Mouse (Mus musculus) midbrain, embryonic 12.5 days (tissue): ENCODE results near the gene Wwc1. TPM values are rescaled to one million over a fixed set of nuclear protein-coding genes. Genes with fewer than 3 reads are reported as not detected.
A peak's percentile ranks its signal among the peaks of the same experiment; 100 is the strongest.

Experiments used
- ATAC-seq: fragments of 200-750 bp; cut with Nextera tagmentation; 2 replicates; pipeline ENCODE4 v1.8.0; 2017; ENCODE audit warnings: low read depth, moderate TSS enrichment, moderate library complexity; ENCODE audit not compliant: low FRiP score
- H3K27ac ChIP-seq: fragments of 300-500 bp; sonication (generic); replicated peaks from 2 replicates; pipeline ENCODE4 v1.5.1; 2016; ENCODE audit warnings: mild to moderate bottlenecking
- H3K27me3 ChIP-seq: fragments of 300-500 bp; sonication (generic); 2 replicates; pipeline ENCODE4 v1.6.1; 2016; ENCODE audit warnings: mild to moderate bottlenecking
- H3K36me3 ChIP-seq: fragments of 300-500 bp; sonication (generic); 2 replicates; pipeline ENCODE4 v1.6.1; 2016
- H3K4me1 ChIP-seq: fragments of 300-500 bp; sonication (generic); 2 replicates; pipeline ENCODE4 v1.6.1; 2016
- H3K4me2 ChIP-seq: fragments of 300-500 bp; sonication (generic); replicated peaks from 2 replicates; pipeline ENCODE4 v1.6.1; 2016; ENCODE audit warnings: mild to moderate bottlenecking, moderate library complexity
- H3K4me3 ChIP-seq: fragments of 300-500 bp; sonication (generic); 2 replicates; pipeline ENCODE4 v1.5.1; 2016; ENCODE audit warnings: mild to moderate bottlenecking
- H3K9ac ChIP-seq: fragments of 300-500 bp; sonication (generic); replicated peaks from 2 replicates; pipeline ENCODE4 v1.6.1; 2016; ENCODE audit warnings: mild to moderate bottlenecking, moderate library complexity
- H3K9me3 ChIP-seq: fragments of 300-500 bp; sonication (generic); 2 replicates; pipeline ENCODE4 v1.6.1; 2016; ENCODE audit warnings: mild to moderate bottlenecking
- WGBS: fragments of 180-500 bp; shearing (Covaris S2); methylation state at CpG from one replicate; pipeline ENCODE4 v1.1.7; 2016; 5-methylcytosine and 5-hydroxymethylcytosine counted together
- polyA plus RNA-seq: library from polyadenylated mRNA; unstranded; fragments of >200 nt; fragmentation: Nextera tagmentation; extraction: Ambion mirVana; gene quantifications from 2 replicates; pipeline ENCODE4 v1.2.1, GENCODE M21; 2016

The Wwc1 gene
- 7.4 and 8.3 TPM in 2 replicates for polyA plus RNA-seq

- H3K36me3 ChIP-seq: no peaks in the 10 kb centered on the region
- H3K27ac ChIP-seq: 0 out of 2 replicates have a peak within 1 kb of the TSS, but pooled peaks have one; percentile 10
- H3K4me2 ChIP-seq: peak within 1 kb of the TSS; percentile 90
- ATAC-seq: peak; percentile 80
- H3K4me3 ChIP-seq: peak within 1 kb of the TSS; percentile 85
- H3K9me3 ChIP-seq: no peaks in the 10 kb centered on the region
- H3K9ac ChIP-seq: peak within 1 kb of the TSS; percentile 90
- WGBS: under 1% methylated on average over 46 of the region's 47 CpGs
- peaks cover 48% of the 10 kb centered on the region for H3K27me3 ChIP-seq
- peaks cover 40% of the 10 kb centered on the region for H3K4me1 ChIP-seq
Measured at GRCm38 (mm10) chr11:35980411-35980917, at the start of gene Wwc1. Gene Wwc1 (minus strand): TSS chr11:35980527.

DNA sequence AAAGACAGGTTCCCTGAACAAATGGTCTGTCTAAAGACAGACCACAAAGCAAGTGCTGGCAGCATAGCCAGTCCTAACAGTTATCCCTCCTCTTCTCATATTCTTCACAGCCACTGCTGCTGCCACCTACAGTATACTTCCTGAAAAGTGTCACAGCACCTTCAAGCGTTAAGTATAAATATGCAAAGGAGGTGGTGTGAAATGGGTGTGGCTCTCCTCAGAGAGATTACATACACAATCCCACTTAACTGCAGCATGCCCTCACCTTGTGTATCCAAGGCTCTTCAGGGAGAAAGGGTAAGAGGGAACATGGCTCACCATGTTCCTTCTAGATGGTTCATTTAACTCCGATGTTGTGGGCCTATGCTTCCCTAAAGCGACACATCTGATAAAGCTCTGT, 39.7 kb upstream of the Wwc1 start:
- no peak overlapping the region for H3K9ac ChIP-seq
- no peak overlapping the region for H3K4me3 ChIP-seq
- no peaks in the 10 kb centered on the region for H3K27me3 ChIP-seq
- H3K27ac ChIP-seq: no peak overlapping the region
- no peaks in the 10 kb centered on the region for H3K4me1 ChIP-seq
- no peak overlapping the region for H3K4me2 ChIP-seq
- no peak for ATAC-seq
- peaks cover 29% of the 10 kb centered on the region for H3K36me3 ChIP-seq
- WGBS: 71% methylated on average over 3 of the region's 3 CpGs
- H3K9me3 ChIP-seq: no peaks in the 10 kb centered on the region

DNA sequence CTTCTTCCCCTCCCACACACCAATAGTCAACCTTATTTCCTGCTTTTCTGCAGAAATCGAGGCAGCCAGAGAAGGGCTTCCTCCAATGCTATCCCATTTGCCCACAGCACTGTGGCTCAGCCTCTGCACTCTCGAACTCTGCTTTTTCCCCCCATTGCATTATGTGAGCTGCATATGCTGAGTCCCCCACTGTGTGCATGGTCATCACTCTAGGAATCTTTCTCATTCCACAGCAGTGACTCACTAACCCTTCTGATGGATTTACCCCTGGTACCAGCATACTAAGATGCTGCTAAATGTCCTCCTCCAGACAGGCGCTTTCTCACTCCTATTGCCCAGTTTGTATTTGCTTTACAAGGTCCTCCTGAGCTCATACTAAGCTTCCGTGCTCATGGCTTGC, 32.9 kb upstream of the Wwc1 start:
- no peak overlapping the region for H3K4me2 ChIP-seq
- 85% methylated on average over 4 of the region's 4 CpGs for WGBS
- H3K4me3 ChIP-seq: no peak overlapping the region
- no peaks in the 10 kb centered on the region; the same call in 1 of the 2 replicates for H3K27me3 ChIP-seq
- H3K4me1 ChIP-seq: no peaks in the 10 kb centered on the region
- no peak overlapping the region for H3K9ac ChIP-seq
- H3K36me3 ChIP-seq: peaks cover 11% of the 10 kb centered on the region
- no peaks in the 10 kb centered on the region for H3K9me3 ChIP-seq
- no peak for ATAC-seq
- no peak overlapping the region for H3K27ac ChIP-seq

GRCm38 (mm10) chr11:36009281-36010208, 29.2 kb upstream of the Wwc1 start:
- Histone ChIP-seq H3K27me3 (peaks cover 3% of the 10 kb centered on the region), H3K27ac (no peak overlapping the region; the same call in 1 of the 2 replicates), H3K9ac (no peak overlapping the region), H3K4me1 (no peaks in the 10 kb centered on the region), H3K9me3 (no peaks in the 10 kb centered on the region), H3K36me3 (peaks cover 13% of the 10 kb centered on the region), H3K4me3 (no peak overlapping the region), H3K4me2 (no peak overlapping the region)
- peak; percentile 52; the same call in 1 of the 2 replicates for ATAC-seq
- WGBS: 66% methylated on average over 11 of the region's 11 CpGs

DNA sequence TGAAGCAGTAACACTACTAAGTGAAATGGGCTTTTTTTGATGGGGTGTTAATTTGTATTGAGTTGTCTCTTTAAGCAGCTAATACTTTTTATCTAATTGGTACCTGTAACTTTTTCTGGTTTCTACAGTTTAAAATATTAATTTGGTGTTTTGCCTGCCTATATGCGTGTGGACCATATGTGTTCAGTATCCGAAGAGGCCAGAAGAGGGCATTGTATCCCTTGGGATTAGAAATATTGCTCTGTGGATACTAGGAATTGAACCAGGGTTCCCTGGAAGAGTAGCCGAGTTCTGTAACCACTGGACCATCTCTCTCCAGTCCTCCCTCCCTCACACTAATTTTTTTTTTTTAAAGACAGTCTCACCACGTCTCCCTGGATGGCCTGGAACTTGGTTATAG, 22.6 kb upstream of the Wwc1 start:
- peaks cover 30% of the 10 kb centered on the region for H3K27me3 ChIP-seq
- H3K36me3 ChIP-seq: peaks cover 4% of the 10 kb centered on the region; the same call in 1 of the 2 replicates
- no peak overlapping the region for H3K4me3 ChIP-seq
- H3K9ac ChIP-seq: no peak overlapping the region
- 50% methylated on average over 4 of the region's 4 CpGs for whole genome bisulfite sequencing
- no peak overlapping the region for H3K27ac ChIP-seq
- ATAC-seq: no peak
- H3K9me3 ChIP-seq: no peaks in the 10 kb centered on the region
- H3K4me1 ChIP-seq: peaks cover 30% of the 10 kb centered on the region
- no peak overlapping the region for H3K4me2 ChIP-seq

- H3K9ac ChIP-seq: peak overlapping the region; percentile 44; the same call in 1 of the 2 replicates
- no peaks in the 10 kb centered on the region for H3K36me3 ChIP-seq
- peaks cover 30% of the 10 kb centered on the region for H3K4me1 ChIP-seq
- peak overlapping the region; percentile 47 for H3K4me2 ChIP-seq
- peaks cover 30% of the 10 kb centered on the region for H3K27me3 ChIP-seq
- WGBS: 7% methylated on average over 28 of the region's 28 CpGs
- peak; percentile 83 for ATAC-seq
- no peak overlapping the region; the same call in 1 of the 2 replicates for H3K27ac ChIP-seq
- peak overlapping the region; percentile 26 for H3K4me3 ChIP-seq
- no peaks in the 10 kb centered on the region for H3K9me3 ChIP-seq
Measured at GRCm38 (mm10) chr11:36001282-36001970, 21.1 kb upstream of the Wwc1 start.

DNA sequence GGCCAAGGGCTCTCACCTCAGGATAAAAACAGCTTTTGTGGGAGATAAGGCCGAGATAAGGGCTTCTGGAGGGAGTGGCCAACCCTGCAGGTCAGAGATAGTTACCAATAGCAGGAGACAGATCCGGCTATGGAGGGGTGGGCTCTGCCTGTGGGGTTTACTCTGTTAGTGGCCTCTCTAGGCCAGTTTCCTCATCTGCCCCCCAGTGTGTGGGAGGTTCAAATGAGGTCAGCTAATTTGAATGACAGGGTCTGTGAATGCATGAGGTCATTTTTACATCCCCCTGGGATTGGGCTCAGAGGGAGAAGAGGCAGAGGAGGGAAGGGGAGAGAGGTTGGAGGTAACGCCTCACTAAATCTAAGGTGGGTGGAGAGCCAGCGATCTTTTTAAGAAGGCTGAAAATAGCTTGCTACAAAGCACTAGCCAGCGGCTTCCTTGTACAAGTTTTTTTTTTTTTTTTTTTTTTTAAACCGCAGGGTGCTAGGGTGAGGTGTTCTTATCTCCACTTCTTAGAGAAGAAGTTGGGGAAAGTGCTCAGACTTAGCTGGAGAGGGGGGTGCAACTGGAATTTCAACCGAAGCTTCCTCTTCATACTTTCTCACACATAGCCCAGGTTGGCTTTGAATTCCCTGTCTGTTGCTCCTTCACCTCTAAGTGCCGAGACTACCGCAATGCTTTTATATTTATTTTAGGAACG, 20.4 kb upstream of the Wwc1 start:
- peak overlapping the region; percentile 26 for H3K4me3 ChIP-seq

DNA sequence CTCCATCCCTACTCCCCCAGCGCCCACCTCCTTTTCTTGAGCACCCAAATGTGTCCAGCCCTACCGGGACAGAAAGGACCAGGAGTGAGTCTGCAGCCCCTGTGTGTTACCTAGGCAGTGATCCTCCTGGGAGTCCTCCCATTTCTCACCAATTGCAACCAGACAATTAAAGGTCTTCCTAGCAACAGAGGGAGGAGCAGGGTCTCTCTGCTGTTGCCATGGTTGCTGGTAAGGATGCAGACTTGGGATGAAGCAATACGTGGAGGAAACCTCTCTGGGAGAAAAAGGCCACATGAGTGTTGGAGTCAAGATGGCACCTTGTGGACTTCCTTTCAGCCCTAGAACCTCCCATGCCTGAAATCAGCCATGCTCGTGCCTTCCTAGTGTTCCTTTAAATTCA, 19.7 kb upstream of the Wwc1 start:
- Histone ChIP-seq H3K36me3 (no peaks in the 10 kb centered on the region), H3K4me2 (no peak overlapping the region), H3K9me3 (no peaks in the 10 kb centered on the region), H3K9ac (0 out of 2 replicates have a peak overlapping the region, but pooled peaks have one; percentile 24), H3K4me1 (peaks cover 30% of the 10 kb centered on the region), H3K27me3 (peaks cover 30% of the 10 kb centered on the region), H3K4me3 (no peak overlapping the region), H3K27ac (no peak overlapping the region)
- 6% methylated on average over 4 of the region's 4 CpGs for WGBS
- ATAC-seq: no peak

More for the DNA sequence above, 20.4 kb upstream of the Wwc1 start:
- Histone ChIP-seq H3K4me1 (peaks cover 30% of the 10 kb centered on the region), H3K27me3 (peaks cover 30% of the 10 kb centered on the region), H3K4me2 (peak overlapping the region; percentile 47), H3K36me3 (no peaks in the 10 kb centered on the region), H3K9me3 (no peaks in the 10 kb centered on the region), H3K27ac (no peak overlapping the region), H3K9ac (no peak overlapping the region)
- ATAC-seq: peak; percentile 21
- 4% methylated on average over 10 of the region's 10 CpGs for WGBS

GRCm38 (mm10) chr11:35998048-35998447, 17.7 kb upstream of the Wwc1 start:
- 80% methylated on average over 12 of the region's 12 CpGs for WGBS
- Histone ChIP-seq H3K36me3 (no peaks in the 10 kb centered on the region), H3K9ac (no peak overlapping the region), H3K4me2 (no peak overlapping the region), H3K27me3 (peaks cover 18% of the 10 kb centered on the region), H3K4me1 (peaks cover 30% of the 10 kb centered on the region), H3K4me3 (no peak overlapping the region), H3K9me3 (no peaks in the 10 kb centered on the region), H3K27ac (no peak overlapping the region)
- ATAC-seq: no peak

- ATAC-seq: no peak
- no peak overlapping the region for H3K4me3 ChIP-seq
- peaks cover 10% of the 10 kb centered on the region for H3K4me1 ChIP-seq
Measured at GRCm38 (mm10) chr11:35995310-35995709, 15.0 kb upstream of the Wwc1 start.

DNA sequence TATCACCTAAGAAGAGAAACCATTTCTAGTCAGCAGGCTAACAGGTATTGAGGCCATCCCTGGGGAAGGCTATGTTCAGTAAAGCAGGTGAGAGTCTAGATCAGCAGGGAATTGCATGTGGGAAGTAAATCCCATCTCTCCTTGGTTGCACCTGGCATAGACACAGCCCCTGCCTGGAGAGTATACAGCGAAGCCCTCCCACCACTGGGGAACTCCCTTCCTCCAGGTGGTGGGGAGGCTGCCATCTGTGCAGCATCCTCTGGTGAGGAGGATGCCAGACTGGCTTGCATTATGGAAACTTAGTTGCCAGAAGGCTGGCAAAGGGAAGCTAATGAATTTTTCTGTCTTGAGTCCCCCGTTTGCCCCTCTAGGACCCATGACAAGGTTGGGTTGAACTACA, 11.5 kb upstream of the Wwc1 start:
- ATAC-seq: no peak
- WGBS: 92% methylated on average over 2 of the region's 2 CpGs

More at GRCm38 (mm10) chr11:35995310-35995709, 15.0 kb upstream of the Wwc1 start:
- Histone ChIP-seq H3K4me2 (no peak overlapping the region), H3K9ac (no peak overlapping the region), H3K27ac (no peak overlapping the region), H3K9me3 (no peaks in the 10 kb centered on the region), H3K36me3 (no peaks in the 10 kb centered on the region), H3K27me3 (peaks cover 7% of the 10 kb centered on the region)

More for the DNA sequence above, 11.5 kb upstream of the Wwc1 start:
- Histone ChIP-seq H3K9me3 (no peaks in the 10 kb centered on the region), H3K4me2 (no peak overlapping the region), H3K36me3 (no peaks in the 10 kb centered on the region), H3K4me1 (no peaks in the 10 kb centered on the region), H3K27me3 (peaks cover 3% of the 10 kb centered on the region; the same call in 1 of the 2 replicates), H3K9ac (no peak overlapping the region), H3K27ac (no peak overlapping the region), H3K4me3 (no peak overlapping the region)
